Mouse (Mus musculus) testis, adult 2 months (tissue): ENCODE data around the gene Gnpat. TPM values are rescaled to one million over a fixed set of nuclear protein-coding genes. Genes with fewer than 3 reads are reported as not detected.

Source experiments
- H3K27ac ChIP-seq: fragments of 200-500 bp; 2 replicates; pipeline ENCODE4 v1.5.1; 2012; ENCODE audit warnings: low read depth, low read length; ENCODE audit not compliant: control insufficient read depth, insufficient read depth
- H3K27me3 ChIP-seq: fragments of 200-500 bp; 2 replicates; pipeline ENCODE4 v1.6.1; 2012; ENCODE audit warnings: mild to moderate bottlenecking, low read length, moderate library complexity; ENCODE audit not compliant: control insufficient read depth, insufficient read depth
- H3K36me3 ChIP-seq: fragments of 200-500 bp; 2 replicates; pipeline ENCODE4 v1.6.1; 2012; ENCODE audit warnings: mild to moderate bottlenecking, low read length; ENCODE audit not compliant: control insufficient read depth, insufficient read depth
- H3K4me1 ChIP-seq: fragments of 200-500 bp; 2 replicates; pipeline ENCODE4 v1.6.1; 2012; ENCODE audit warnings: low read length; ENCODE audit not compliant: control insufficient read depth, insufficient read depth
- H3K4me3 ChIP-seq: fragments of 200-500 bp; 2 replicates; pipeline ENCODE4 v1.5.1; 2012; ENCODE audit warnings: low read depth, mild to moderate bottlenecking, low read length, moderate library complexity, mixed read lengths; ENCODE audit not compliant: control insufficient read depth
- CTCF ChIP-seq: fragments of 200-500 bp; IDR thresholded peaks from 2 replicates; pipeline ENCODE4 v1.5.1; 2012; ENCODE audit warnings: low read depth, mild to moderate bottlenecking, inconsistent platforms, low read length, moderate library complexity; ENCODE audit not compliant: control insufficient read depth, insufficient read depth, insufficient replicate concordance
- POLR2A ChIP-seq: fragments of 200-500 bp; IDR thresholded peaks from 2 replicates; pipeline ENCODE4 v1.6.1; 2012; ENCODE audit warnings: low read depth, mild to moderate bottlenecking, inconsistent platforms, low read length, moderate library complexity; ENCODE audit not compliant: control insufficient read depth
- polyA plus RNA-seq: library from polyadenylated mRNA; depleted of rRNA; stranded (reverse); fragments of >200 nt; gene quantifications from 2 replicates; pipeline ENCODE4 v1.2.3, GENCODE M21; 2012

The Gnpat gene
- polyA plus RNA-seq, 1 experiment, result 262 TPM

GRCm38 (mm10) chr8:124845131-124845530 is 17.7 kb upstream of the Gnpat start:
- H3K27me3 ChIP-seq, result no peaks in the 10 kb centered on the region
- no peak overlapping the region for H3K4me3 ChIP-seq

GRCm38 (mm10) chr8:124845573-124845972 is 17.3 kb upstream of the Gnpat start:
- TF ChIP-seq POLR2A (no peak), CTCF (no peak)
- H3K4me3 ChIP-seq, result no peak overlapping the region
- H3K36me3 ChIP-seq, result no peaks in the 10 kb centered on the region; the same call in none of the 2 replicates

More at GRCm38 (mm10) chr8:124845131-124845530, 17.7 kb upstream of the Gnpat start:
- H3K27ac ChIP-seq, result no peak overlapping the region
- H3K36me3 ChIP-seq, result no peaks in the 10 kb centered on the region; the same call in none of the 2 replicates
- no peaks in the 10 kb centered on the region for H3K4me1 ChIP-seq
- TF ChIP-seq CTCF (no peak), POLR2A (no peak)

GRCm38 (mm10) chr8:124853511-124853910 is 9.3 kb upstream of the Gnpat start:
- Histone ChIP-seq H3K27me3 (no peaks in the 10 kb centered on the region), H3K27ac (no peak overlapping the region), H3K4me1 (no peaks in the 10 kb centered on the region), H3K4me3 (no peak overlapping the region), H3K36me3 (no peaks in the 10 kb centered on the region)
- TF ChIP-seq CTCF (no peak), POLR2A (no peak)

More at GRCm38 (mm10) chr8:124845573-124845972, 17.3 kb upstream of the Gnpat start:
- Histone ChIP-seq H3K4me1 (no peaks in the 10 kb centered on the region), H3K27me3 (no peaks in the 10 kb centered on the region), H3K27ac (no peak overlapping the region)

GRCm38 (mm10) chr8:124859466-124859865 is 3.4 kb upstream of the Gnpat start:
- Histone ChIP-seq H3K27ac (no peak overlapping the region), H3K4me1 (no peaks in the 10 kb centered on the region), H3K4me3 (no peak overlapping the region), H3K27me3 (no peaks in the 10 kb centered on the region), H3K36me3 (no peaks in the 10 kb centered on the region; the same call in 1 of the 2 replicates)
- TF ChIP-seq POLR2A (no peak), CTCF (peak; percentile 40; the same call in 1 of the 2 replicates)

DNA sequence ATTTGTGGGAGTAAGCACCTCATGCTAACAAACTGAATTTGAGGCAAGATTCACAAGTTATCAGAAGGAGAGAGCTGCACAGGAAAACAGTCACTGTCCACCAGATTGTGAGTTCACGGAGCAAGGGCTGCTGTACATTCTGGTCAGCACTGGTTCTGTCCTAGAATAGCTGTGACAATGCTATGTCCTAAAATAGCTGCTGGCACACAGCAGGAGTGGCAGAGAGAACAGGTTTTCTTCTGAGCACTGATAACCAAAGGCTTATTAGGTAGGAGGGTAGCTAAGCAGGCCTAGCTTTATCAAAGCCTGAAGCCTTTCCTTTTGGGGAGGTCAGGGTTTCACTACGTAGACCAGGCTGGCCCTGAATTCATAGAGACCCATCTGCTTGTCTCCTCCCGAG is 2.6 kb upstream of the Gnpat start:
- H3K36me3 ChIP-seq, result no peaks in the 10 kb centered on the region; the same call in 1 of the 2 replicates
- H3K4me1 ChIP-seq, result no peaks in the 10 kb centered on the region
- no peak for TF ChIP-seq CTCF
- no peaks in the 10 kb centered on the region for H3K27me3 ChIP-seq
- H3K27ac ChIP-seq, result no peak overlapping the region
- no peak overlapping the region for H3K4me3 ChIP-seq

DNA sequence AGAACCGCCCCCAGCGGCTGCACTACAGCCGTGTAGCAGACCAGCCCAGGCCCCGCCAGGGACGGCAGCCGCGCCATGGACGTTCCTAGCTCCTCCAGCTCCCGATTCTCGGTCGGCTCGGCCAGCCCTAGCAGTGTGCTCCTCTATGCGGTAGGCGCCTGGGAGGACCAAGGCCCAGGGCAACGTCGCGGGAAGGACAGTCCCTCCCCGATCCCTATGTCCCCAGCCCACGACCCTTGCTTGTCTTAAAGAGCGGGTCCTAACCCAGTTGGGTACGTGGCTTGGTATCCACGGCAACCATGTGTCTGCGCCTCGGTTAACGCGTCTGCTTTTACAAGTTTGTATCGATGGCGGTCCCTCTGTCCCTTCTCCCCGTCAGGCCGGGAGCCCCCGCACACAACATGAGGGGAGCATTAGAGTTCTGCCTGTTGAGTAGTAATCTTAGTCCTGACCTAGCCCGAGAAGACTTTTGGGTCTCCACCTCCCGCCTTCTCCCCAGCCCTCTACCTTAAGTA is 387 bp downstream of the Gnpat start:
- TF ChIP-seq CTCF (no peak), POLR2A (0 out of 2 replicates have a peak, but pooled peaks have one; percentile 10)
- Histone ChIP-seq H3K27ac (peak overlapping the region; percentile 91), H3K27me3 (no peaks in the 10 kb centered on the region), H3K4me3 (peak overlapping the region; percentile 94), H3K36me3 (no peaks in the 10 kb centered on the region; the same call in 1 of the 2 replicates), H3K4me1 (no peaks in the 10 kb centered on the region)

DNA sequence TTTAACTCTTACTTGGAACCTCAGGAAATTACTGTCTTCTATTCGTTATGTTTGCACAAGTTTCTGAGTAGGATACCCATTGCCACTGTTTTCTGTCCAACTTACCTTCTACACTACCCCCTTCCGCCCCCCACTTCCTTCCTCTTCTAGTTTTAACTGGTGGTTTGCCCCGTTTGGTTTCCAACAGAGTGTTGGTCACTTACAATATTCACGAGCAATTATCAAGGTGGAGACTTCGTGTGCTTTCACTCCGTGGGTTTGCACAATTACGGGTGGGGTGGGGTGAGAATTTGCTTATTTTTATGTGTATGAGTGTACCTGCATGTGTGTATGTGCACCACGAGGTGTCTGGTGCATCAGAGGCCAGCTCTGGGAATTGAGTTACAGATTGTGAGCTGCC is 896 bp downstream of the Gnpat start:
- no peaks in the 10 kb centered on the region for H3K27me3 ChIP-seq
- peak overlapping the region; percentile 94 for H3K4me3 ChIP-seq
- H3K36me3 ChIP-seq, result no peaks in the 10 kb centered on the region; the same call in 1 of the 2 replicates
- TF ChIP-seq CTCF, result no peak
- no peak for TF ChIP-seq POLR2A
- no peaks in the 10 kb centered on the region for H3K4me1 ChIP-seq
- no peak overlapping the region; the same call in 1 of the 2 replicates for H3K27ac ChIP-seq
